Mouse (Mus musculus): ENCODE measurements around the gene Pmfbp1. TPM values are rescaled to one million over a fixed set of nuclear protein-coding genes. Genes with fewer than 3 reads are reported as not detected.

Pmfbp1 gene
- total RNA-seq, 2 experiments from 2014 or later: not detected

DNA sequence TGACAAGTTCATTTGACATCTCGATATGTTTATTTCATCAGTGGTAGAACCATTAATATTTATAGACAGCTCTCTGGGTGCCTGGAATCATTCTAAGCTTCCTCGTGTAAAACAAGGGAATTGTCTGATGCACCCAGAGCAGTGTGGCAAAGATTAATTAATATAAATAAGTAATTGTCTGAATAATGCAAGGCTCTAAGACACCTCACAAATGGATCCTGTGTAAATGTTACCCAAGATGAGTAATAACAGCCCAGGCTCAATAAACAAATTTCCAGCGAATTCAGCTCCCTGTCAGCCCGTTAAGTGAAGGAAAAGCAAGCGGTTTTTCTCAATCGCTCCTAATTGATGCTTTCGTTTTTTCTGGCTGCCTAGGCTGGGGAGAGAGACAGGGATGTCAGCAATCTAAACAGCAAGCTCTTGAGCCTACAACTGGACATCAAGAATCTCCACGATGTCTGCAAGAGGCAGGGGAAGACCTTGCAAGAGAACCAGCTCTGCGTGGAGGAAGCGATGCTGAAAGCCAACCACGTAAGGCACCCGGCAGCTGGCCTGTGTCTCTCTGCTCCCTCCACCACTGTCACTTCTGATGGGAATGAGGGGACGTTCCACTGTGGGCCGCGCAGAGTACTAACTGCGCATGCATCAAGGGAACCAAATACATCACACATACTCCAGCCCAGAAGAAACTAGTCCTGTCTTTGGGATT lies 5.3 kb downstream of the Pmfbp1 start:
- DNase-seq: no peak

DNA sequence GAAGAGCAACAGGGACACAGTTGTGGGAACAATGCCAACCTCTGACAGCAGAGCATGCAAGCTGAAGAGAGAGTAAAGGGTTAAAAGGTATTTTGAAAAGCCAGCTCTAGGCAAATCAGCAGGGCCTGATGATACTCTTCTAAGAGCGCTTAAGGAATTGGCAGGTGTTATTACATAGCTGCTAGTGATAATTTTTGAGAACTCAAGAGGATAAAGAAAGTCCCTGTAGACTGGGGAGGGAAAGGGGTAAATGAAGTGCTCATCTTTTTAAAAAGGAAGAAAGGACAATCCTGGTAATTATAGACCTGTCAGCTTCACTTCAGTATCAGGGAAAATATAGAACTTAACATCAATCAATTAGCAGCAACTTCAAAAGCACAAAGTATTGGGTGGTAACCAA lies 9.7 kb downstream of the Pmfbp1 start:
- no peak for DNase-seq

DNA sequence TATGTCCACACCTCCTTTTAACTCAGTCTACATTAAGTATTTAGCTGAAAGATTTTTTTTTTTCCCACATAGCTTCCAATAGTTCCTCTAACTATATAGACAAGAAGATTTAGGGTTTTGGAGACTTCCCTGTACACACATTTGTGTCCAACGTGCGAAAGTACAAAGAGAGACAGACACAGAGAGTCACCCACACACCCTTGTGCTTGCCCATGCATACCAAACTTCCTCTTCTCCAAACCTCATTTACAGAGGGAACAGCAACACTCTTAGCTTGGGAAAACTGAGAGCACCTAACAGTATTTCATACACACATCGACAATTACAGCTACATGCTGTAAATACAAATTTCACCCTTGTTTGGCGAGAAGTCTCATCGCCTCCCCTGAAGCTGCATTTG lies 11.7 kb downstream of the Pmfbp1 start:
- no peak for DNase-seq

DNA sequence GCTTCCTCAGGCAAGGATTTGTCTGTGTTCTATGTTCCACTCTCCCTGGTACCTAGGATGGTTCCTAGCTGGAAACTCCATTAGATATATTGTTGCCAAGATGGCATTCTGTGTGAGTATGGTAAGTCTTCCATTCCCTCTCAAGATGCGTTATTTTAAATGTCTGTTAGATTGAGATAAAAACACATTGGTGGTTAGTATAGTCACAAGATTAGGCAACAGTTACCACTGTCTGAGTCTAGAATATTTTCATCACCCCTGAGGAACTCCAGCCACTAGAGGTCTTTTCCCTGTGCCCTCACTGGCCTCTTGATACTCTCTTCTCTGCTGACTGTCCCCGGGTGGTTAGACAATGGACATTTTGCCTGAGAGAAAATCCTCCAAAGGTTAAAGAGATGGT lies 30.2 kb downstream of the Pmfbp1 start:
- DNase-seq: no peak

DNA sequence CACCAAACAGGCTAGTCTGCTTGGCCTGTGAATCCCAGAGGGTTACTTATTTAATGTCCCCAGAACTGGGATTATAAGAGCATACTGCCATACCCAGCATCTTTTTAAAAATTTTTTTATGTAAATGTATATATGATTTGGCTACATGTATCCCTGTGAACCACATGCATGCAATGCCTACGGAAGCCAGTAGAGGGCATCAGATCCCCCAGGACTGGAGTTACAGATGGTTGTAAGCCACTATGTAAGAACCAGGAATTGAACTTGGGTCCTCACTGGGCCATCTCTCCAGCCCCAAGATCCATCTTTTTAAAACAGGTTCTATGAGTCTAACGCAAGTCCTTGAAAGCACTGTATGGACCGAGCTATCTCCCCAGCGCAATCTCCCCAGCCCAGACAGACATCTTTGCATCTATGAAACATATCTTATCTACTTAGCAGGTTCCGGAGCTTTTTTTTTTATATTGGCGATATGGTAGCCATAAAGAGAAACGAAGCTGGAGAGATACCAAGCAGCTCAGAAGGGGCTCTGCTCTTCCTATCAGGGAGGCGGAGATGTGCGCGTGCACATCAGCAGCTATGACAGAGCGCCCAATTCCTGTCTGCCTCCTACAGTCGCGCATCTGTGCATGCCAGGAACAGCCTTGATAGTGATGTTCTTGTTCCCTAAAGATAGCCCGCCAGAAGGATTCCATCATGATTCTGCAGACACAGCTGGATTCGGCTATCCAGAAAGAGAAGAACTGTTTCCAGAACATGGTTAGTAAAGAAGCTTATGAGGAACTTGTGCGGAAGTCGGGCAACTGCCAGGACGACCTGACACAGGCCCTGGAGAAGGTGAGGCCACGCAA lies 41.5 kb downstream of the Pmfbp1 start:
- peak; percentile 9 to 55 for DNase-seq

DNA sequence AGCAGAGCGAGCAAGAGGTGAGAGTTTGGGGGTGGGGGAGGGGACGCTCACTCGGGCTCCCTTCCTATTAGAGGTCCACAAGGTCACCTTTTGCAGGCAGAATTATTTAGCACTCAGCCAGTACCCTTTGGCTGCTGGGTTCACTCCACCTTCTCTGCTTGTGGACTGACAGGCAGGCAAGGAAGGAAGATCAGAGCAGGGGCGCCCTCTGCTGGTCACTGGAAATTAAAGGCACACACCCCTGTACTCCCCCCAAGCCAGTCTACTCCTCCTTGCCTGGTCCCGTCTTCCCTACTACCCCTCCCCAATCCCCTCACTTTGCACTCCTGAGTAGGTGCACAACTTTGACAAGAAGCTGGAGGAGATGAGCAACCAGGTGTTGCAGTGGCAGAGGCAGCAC lies 42.9 kb downstream of the Pmfbp1 start:
- peak; percentile 42 to 78 for DNase-seq

DNA sequence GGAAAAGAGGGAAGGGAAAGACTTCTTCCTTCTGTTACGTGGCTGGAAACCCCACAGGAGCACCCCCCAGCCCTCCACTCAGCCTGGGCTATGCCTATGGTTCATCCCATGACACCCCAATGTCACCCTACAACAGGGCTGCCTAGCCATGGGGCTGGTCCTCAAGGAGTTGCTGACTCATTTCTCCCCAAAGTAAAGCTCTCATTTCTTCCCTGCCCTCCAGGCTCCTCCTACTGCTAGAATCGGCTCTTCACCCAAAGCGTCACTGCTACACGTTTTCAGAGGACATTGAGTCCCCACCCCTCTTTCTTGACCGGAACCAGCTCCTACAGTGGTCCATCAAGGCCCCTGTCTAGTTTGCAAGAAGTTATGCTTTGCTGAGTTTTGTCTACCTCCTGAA lies 48.3 kb downstream of the Pmfbp1 start:
- DNase-seq: no peak

DNA sequence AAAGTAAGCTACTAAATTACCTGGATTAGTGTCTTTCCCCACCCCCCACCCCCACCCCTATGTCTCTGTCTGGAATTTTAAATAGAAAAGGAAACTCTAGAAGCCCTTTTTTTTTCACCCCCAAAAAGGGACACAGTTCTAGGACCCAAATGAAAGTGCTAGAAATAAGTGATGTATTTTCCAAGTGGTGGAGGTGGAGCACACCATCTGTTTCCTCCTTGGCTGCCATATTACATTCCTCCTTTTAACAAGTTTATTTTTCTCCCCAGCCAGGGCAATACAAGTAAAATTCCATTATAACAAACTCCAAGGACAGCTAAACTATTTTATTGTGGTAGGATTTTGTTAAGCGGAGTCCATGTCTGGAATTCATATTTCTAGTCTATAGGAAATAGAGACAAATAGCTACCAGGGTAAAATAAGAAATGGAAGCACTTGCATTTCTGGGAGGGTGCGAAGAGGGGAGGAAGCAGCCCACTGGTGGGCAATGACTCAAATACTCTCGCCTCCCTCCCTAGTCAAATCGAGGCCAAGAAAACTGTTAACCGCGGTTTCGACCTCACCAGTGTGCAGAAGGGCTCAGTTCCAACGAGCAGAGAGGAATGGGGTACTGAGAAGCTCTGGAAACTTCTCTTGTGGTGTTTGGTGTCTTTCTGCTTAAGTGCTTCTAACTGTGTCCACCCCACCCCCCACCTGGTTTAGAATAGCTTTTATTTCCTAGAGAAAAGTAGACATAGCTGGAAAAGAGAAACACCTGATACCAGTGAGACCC lies 49.1 kb downstream of the Pmfbp1 start:
- DNase-seq: no peak

DNA sequence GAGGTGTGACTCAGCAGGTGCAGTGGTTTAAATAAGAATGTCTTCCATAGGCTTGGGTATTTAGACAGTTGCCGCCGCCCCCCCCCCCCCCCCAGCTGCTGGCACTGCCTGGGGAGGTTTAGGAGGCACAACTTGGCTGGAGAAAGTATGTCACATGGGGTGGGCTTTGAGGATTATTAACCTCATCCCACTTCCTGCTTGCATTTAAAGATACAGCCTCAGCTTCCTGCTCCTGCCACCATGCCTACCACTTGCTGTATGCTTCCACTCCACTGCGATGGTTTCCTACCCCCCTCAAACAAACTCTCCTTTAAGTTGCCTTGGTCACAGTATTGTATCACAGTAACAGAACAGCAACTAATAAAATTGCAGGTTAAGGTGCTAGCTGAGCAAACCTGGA lies 50.2 kb downstream of the Pmfbp1 start:
- DNase-seq: no peak

DNA sequence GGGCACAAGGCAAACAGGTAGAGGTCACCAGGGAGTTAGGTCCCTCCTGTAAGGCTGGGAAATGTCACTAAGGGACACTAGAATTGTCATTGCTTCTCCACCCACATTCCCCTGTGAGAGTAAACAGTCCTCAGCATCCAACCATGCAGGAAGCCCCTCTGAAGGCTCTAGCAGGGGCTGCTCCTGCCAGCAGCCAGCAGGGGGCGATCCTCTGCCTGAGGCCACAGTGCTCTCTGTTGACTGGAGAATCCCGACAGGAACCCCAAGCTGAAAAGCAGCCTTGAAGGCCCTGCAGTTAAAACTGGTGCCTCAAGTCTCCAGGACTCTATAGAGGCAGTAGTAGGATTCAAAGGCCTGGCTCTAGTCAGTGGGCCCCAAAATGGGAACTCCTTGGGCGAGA lies 57.8 kb downstream of the Pmfbp1 start:
- DNase-seq: peak in 1 of 2 experiments; percentile 12

DNA sequence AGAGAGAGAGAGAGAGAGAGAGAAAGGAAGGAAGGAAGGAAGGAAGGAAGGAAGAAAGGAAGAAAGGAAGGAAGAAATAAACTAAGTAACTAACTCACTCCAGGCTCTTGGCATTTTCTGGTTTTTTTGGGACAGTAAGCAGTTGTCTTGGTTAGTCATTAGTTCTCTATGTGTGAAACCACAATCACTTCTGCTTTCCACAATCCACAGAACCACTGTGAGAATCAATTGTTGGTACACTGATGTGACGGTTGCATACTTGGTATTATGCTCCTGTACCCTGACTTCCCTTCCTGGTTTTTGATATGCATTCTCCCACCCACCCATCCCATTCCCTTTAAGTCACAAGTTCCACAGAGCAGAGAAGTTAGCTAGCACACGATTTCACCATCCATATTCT lies 70.1 kb downstream of the Pmfbp1 start:
- no peak for DNase-seq

DNA sequence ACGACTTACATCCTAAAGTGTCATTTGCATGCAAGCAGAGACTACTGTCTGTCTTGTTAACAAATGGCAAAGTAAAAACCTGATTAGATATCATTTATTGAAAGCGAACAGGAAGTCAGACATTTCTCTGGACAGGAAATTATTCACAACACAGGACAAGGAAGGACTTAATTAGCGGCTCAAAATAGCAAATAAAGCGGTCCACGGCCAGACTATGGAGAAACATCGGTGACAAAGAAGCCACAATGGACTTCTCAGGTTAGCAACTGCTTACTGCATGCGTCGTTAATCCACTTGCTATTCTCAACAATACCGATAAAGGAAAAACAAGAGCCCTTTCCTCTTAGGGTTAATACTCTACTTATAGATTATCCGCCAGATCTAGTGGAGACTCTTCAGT lies 70.9 kb downstream of the Pmfbp1 start:
- no peak for DNase-seq

DNA sequence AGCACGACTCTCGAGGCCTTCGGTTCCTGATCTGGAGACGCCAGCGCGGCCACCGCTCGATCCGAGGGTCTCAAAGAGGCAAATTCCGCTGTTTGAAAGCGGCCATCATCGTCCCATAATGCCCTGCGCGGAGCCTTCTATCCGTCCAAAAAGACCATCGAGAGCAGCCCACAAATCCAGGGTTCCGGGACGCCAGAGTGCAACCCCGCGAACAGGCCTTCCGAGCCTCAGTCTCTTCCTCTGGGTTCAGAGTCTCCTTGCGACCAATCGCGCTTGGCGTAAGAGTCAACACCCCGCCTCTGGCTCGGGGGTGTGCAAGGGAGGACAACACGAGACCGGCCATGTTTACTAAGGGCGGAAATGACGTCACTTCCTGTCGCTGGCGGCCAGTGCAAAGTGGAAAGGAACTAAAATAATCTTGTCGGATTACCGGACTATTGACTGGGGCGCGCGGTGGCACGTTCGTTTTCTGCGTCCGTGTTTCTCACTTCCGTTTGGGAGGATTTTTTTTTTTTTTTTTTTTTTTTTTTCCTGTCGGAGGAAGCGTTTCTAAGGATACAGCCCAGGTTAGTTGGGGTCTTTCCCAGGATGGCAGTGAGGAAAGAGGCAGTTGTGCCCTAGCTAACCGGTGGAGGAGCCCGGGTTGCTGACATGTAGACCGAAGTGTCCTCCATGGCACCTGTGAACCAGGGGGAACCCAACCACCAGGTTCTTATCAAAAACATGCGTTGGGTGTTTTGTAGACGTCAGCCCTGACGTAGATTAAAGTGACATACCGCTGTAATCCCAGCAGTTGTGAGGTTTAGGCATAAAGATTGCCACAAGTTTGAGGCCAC lies 71.9 kb downstream of the Pmfbp1 start, which contains the start of the genes Dhx38 and Txnl4b:
Dhx38 (minus strand) TSS at position 364 of the 836 bp plus-strand sequence.
Txnl4b (plus strand) TSS at position 395 of the 836 bp plus-strand sequence.
- DNase-seq: peak; percentile 99 to 100

DNA sequence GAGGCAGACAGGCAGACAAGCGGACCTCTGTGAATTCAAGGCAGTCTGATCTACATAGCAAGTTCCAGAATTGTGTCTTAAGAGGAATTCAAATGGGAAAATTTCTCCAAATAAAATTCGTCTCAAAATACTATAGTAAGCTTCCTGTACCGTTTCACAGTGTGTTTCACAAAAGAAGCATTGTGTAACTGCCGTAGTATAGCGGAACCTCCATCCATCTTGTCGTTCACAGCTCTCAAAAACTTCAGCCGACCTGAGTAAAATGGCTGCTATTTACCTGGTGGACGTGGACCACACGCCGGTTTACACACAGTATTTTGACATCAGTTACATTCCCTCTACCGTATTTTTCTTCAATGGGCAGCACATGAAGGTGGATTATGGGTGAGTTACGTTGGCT lies 77.3 kb downstream of the Pmfbp1 start:
- no peak for DNase-seq

DNA sequence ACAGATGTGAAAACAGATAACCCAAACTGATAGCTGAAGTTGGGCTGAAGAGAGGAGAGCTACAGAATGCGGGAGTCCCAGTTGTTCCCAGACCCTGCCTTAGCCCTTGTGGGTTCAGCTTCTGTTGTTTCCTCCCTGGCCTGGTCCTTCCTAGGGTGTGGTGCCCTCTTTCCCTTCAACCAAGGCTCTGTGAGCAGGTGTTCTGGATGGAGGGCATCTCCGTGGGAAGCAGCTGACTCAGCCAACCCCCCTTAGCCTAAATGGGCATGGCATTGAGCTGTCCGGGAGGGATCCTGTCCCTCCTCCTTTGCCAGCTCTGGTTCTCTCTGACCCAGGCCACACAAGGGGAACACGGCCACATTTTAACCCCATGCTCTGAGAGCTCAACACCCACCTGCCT lies 82.5 kb downstream of the Pmfbp1 start:
- no peak for DNase-seq

DNA sequence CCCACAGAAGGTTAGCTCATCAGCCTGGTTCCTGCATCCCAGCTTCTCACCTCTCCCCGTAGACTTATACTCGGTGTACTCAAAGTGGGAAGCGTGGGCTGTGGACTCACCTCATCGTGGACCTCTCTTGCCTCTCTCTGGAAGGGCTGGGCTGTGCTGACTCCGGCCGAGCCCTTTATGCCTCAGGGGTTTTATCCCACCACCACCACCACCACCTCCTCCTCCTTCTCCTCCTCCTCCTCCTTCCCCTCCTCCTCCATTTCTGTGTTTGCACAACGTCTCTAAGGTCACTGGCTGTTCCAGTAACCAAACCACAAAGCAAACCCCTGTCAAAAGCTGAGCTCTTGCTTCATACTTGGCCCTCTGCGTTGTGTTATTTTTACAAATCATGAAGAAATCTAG lies 85.1 kb downstream of the Pmfbp1 start, which contains the start of gene Hp:
Hp (minus strand) TSS at position 273 of the 402 bp plus-strand sequence.
- no peak for DNase-seq

DNA sequence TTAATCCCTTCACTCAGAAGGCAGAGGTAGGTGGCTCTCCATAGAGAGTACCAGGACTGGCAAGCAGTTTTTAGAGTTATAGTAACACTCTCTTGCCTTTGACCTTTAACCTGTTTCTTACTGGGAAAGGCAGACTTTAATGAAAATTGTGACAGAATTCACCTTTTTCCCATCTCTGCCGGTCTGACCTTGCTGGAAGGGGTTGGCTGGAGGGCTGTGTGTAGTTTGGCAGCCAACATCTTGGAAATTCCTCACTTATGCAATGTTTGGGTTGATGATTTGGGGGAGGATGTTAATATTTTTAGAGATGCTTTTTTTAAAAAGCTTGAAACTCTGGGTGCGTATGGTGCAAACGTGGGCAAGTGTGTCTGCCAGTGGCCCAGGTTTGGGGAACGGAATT lies 90.5 kb downstream of the Pmfbp1 start:
- no peak for DNase-seq

DNA sequence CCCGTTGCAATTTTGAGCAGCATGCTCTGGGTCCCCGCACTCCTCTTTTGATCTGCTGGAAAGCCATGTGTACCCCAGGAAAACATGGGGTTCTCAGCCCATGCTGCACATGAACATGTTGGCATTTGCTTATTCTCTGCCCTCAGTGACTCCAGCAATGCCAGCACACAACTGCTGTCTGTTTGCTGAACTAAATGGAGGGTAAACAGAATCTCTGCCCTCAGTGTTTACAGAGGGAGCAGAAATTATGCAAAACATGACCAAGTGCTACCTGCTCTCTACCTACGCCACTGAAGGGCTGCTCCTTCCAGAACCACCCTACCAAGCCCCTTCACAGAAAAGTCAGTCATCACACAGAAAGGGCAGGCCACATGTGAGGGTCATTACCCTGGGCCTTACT lies 91.0 kb downstream of the Pmfbp1 start:
- DNase-seq: no peak

DNA sequence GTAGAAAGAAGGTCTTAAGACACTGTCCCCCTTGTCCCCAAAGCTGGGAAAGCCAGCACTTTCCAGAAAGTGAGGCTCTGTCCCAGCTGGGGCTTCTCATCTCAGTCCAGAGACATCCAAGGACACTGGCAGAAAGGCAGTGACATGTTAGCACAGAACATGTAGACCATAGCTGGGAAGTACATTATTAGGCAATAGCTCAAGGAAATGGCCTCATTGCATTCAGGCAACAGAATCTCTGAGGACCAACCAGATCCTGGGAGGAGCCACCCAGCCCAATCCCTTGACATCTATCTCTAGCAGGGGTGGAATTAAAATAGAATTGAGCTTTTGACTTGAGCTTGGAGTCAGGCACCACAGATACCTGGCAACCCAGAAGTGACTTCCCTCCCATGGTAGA lies 91.8 kb downstream of the Pmfbp1 start:
- no peak for DNase-seq

DNA sequence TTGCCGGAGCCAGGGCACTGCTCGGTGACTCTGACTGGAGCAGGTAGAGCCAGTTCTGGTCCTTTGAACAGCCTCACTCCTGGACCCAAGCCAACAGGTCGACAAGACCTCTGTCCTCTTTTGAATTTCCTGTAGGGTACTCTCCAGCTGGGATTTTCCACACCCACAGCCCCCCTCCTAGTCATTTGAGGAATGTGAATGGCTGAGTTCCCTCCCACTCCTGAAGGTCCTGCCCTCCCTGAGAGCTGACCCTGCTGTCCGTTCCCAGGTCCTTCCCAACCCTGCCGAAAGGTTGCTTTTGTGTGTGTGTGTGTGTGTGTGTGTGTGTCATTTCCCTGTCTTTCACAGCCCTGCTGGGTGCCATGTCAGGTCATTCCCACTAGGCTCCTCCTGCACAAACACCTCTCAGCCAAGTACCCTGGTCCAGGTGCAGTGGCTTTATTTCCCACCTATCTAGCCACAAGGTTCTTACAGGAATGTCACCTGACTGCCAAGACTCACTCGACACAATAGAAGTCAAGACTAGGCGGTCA lies 93.2 kb downstream of the Pmfbp1 start:
- no peak for DNase-seq

DNA sequence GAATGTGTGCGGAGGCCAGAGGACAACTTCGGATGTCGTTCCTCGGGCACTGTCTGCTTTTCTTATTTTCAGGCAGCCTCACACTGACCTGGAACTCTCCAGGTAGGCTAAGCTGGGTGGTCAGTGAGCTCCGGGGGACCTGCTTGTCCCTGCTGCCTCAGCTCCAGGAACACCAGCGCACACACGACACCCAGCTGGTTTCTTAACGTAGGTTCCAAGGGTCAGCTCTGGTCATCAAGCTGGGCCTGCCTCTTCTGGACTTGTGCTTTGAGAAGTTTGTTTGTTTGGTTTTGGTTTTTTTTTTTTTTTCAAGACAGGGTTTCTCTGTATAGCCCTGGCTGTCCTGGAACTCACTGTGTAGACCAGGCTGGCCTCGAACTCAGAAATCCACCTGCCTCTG lies 97.1 kb downstream of the Pmfbp1 start:
- no peak for DNase-seq

DNA sequence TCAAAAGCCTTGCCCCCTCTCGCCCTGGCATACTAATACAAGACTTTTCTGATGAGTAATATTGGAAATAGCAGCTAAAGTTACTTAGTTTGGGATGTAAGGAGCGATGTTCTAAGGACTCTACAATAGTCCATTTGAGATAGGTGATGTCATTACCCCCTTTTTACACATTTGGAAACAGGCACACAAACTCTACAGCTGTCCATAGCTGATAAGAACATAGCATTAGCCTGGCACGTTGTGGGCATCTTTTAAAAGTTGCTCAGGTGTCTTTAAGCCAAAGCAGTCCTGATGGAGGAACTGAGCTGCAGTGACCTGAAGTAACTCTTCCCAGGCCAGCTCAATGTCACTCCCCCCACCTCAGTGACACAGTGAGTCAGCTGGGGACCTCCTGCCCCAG lies 97.5 kb downstream of the Pmfbp1 start:
- no peak for DNase-seq

Data from heart, adult 18-20 months (tissue).